Mouse (Mus musculus) kidney, postnatal 10 days (tissue): ENCODE data around the gene Cdh4.
A peak's percentile ranks its signal among the peaks of the same experiment; 100 is the strongest.

ENCODE experiments used
- DNase-seq: peaks from one replicate; pipeline ENCODE4 v3.0.0; 2021; ENCODE audit warnings: mixed read lengths

Cdh4 gene

GRCm38 (mm10) chr2:179799906-179800532 lies 357.8 kb downstream of the Cdh4 start:
- DNase-seq, result peak; percentile 52

- DNase-seq, result no peak
Measured at GRCm38 (mm10) chr2:179801042-179801441, 358.8 kb downstream of the Cdh4 start.

- no peak for DNase-seq
Measured at GRCm38 (mm10) chr2:179802411-179802810, 360.2 kb downstream of the Cdh4 start.

- no peak for DNase-seq
Measured at GRCm38 (mm10) chr2:179811086-179811485, 368.9 kb downstream of the Cdh4 start.

- DNase-seq, result no peak
Measured at GRCm38 (mm10) chr2:179813035-179813827, 371.0 kb downstream of the Cdh4 start.

- peak; percentile 34 for DNase-seq
Measured at GRCm38 (mm10) chr2:179824776-179825326, 382.6 kb downstream of the Cdh4 start.

GRCm38 (mm10) chr2:179828968-179829367 lies 386.7 kb downstream of the Cdh4 start:
- DNase-seq, result no peak

- peak; percentile 55 for DNase-seq
Measured at GRCm38 (mm10) chr2:179829972-179830371, 387.7 kb downstream of the Cdh4 start.

GRCm38 (mm10) chr2:179834892-179835291 lies 392.7 kb downstream of the Cdh4 start:
- DNase-seq, result no peak

- DNase-seq, result no peak
Measured at GRCm38 (mm10) chr2:179835570-179835969, 393.3 kb downstream of the Cdh4 start.

GRCm38 (mm10) chr2:179837186-179837585 lies 395.0 kb downstream of the Cdh4 start:
- DNase-seq, result no peak

- no peak for DNase-seq
Measured at GRCm38 (mm10) chr2:179838036-179838435, 395.8 kb downstream of the Cdh4 start.

- peak; percentile 43 for DNase-seq
Measured at GRCm38 (mm10) chr2:179842610-179843389, 400.6 kb downstream of the Cdh4 start.

- DNase-seq, result no peak
Measured at GRCm38 (mm10) chr2:179849732-179850131, 407.5 kb downstream of the Cdh4 start.

GRCm38 (mm10) chr2:179852169-179852568 lies 409.9 kb downstream of the Cdh4 start:
- no peak for DNase-seq

GRCm38 (mm10) chr2:179852862-179853261 lies 410.6 kb downstream of the Cdh4 start:
- DNase-seq, result no peak

- DNase-seq, result no peak
Measured at GRCm38 (mm10) chr2:179853892-179854291, 411.7 kb downstream of the Cdh4 start.

- no peak for DNase-seq
Measured at GRCm38 (mm10) chr2:179857086-179857485, 414.9 kb downstream of the Cdh4 start.

- DNase-seq, result no peak
Measured at GRCm38 (mm10) chr2:179862676-179863075, 420.4 kb downstream of the Cdh4 start.

- DNase-seq, result peak; percentile 26
Measured at GRCm38 (mm10) chr2:179863266-179863665, 421.0 kb downstream of the Cdh4 start.

- peak; percentile 23 for DNase-seq
Measured at GRCm38 (mm10) chr2:179865097-179865496, 422.9 kb downstream of the Cdh4 start.

GRCm38 (mm10) chr2:179867669-179868068 lies 425.4 kb downstream of the Cdh4 start:
- DNase-seq, result no peak

- DNase-seq, result no peak
Measured at GRCm38 (mm10) chr2:179869871-179870270, 427.6 kb downstream of the Cdh4 start.
